Mouse (Mus musculus) forebrain, embryonic 14.5 days (tissue): ENCODE measurements around the gene Grap2. TPM values are rescaled to one million over a fixed set of nuclear protein-coding genes. Genes with fewer than 3 reads are reported as not detected.

Experiments
- ATAC-seq: fragments of 200-750 bp; cut with Nextera tagmentation; 2 replicates; pipeline ENCODE4 v1.8.0; 2017; ENCODE audit warnings: mild to moderate bottlenecking, moderate library complexity
- DNase-seq: peaks from one replicate; pipeline ENCODE4 v3.0.0-alpha.2; 2015; ENCODE audit warnings: low spot score
- H3K27ac ChIP-seq: fragments of 300-500 bp; sonication (generic); 2 replicates; pipeline ENCODE4 v1.5.1; 2014; ENCODE audit warnings: low read depth, mild to moderate bottlenecking, control low read depth, low read length, moderate library complexity
- H3K27me3 ChIP-seq: fragments of 300-500 bp; sonication (generic); replicated peaks from 2 replicates; pipeline ENCODE4 v1.6.1; 2014; ENCODE audit warnings: low read length, control low read depth, mixed read lengths; ENCODE audit not compliant: control insufficient read depth, insufficient read depth
- H3K36me3 ChIP-seq: fragments of 300-500 bp; sonication (generic); 2 replicates; pipeline ENCODE4 v1.6.1; 2014; ENCODE audit warnings: low read length, control low read depth; ENCODE audit not compliant: control insufficient read depth, insufficient read depth
- H3K4me1 ChIP-seq: fragments of 300-500 bp; sonication (generic); 2 replicates; pipeline ENCODE4 v1.6.1; 2014; ENCODE audit warnings: antibody characterized with exemption, low read length, control low read depth; ENCODE audit not compliant: control insufficient read depth, insufficient read depth
- H3K4me2 ChIP-seq: fragments of 300-500 bp; sonication (generic); 2 replicates; pipeline ENCODE4 v1.6.1; 2014; ENCODE audit warnings: mild to moderate bottlenecking, control low read depth, low read length
- H3K4me3 ChIP-seq: fragments of 300-500 bp; sonication (generic); 2 replicates; pipeline ENCODE4 v1.5.1; 2014; ENCODE audit warnings: low read depth, low read length, control low read depth
- H3K9ac ChIP-seq: fragments of 300-500 bp; sonication (generic); 2 replicates; pipeline ENCODE4 v1.6.1; 2014; ENCODE audit warnings: mild to moderate bottlenecking, low read length, control low read depth, moderate library complexity
- H3K9me3 ChIP-seq: fragments of 300-500 bp; sonication (generic); replicated peaks from 2 replicates; pipeline ENCODE4 v1.6.1; 2016; ENCODE audit warnings: low read length, control low read depth, mixed read lengths; ENCODE audit not compliant: control insufficient read depth
- WGBS: fragments of 180-500 bp; shearing (Covaris S2); extraction: QIAGEN DNeasy Blood & Tissue Kit; methylation state at CpG from one replicate; pipeline ENCODE4 v1.1.7; 2014; 5-methylcytosine and 5-hydroxymethylcytosine counted together
- polyA plus RNA-seq: library from polyadenylated mRNA; unstranded; fragments of >200 nt; fragmentation: Nextera tagmentation; extraction: Ambion mirVana; gene quantifications from 2 replicates; pipeline ENCODE4 v1.2.1, GENCODE M21; 2014

Gene Grap2
- polyA plus RNA-seq, 1 experiment from 2014 or later = 0.24 TPM

- peaks cover 19% of the 10 kb centered on the region for H3K27me3 ChIP-seq
- WGBS = 80% methylated on average over 6 of the region's 6 CpGs
Observed at GRCm38 (mm10) chr15:80674700-80675099, 102.3 kb downstream of the Grap2 start.

DNA sequence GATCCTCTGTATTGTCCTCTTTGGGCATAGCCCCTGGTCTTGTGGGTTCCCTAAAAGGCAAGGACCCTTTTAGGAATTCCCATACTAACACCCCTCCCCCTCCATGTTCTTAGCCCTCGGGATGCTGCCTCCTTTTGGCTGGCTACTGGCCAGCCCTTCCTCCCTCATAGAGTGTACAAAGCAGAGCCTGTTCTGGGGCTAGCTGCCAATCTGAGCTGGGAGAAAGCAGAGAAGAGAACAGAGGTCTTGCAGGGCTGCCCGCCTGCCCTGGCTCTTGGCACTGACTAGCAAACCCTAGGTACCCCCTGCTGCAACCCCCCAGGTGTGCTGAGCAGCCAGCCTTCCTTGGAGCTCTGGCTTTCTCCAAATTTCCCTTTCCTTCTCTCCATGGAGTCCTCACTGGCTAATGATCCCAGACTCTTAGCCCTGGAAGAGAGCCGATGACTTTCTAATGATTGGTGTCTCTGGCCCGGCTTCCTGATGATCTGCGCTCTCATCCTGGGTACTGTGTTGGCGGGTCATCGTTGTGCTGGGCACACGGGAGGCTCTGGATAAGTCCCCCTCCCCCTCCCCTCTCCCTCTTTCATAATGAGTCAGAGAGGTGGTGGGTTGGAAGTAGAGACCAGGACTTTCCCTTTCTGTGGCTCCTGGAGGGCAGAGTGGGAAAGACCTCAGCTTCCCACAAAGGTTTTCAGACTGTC is 107.3 kb downstream of the Grap2 start:
- no peak overlapping the region for H3K4me2 ChIP-seq
- no peaks in the 10 kb centered on the region for H3K36me3 ChIP-seq
- H3K4me1 ChIP-seq = peaks cover 24% of the 10 kb centered on the region
- no peak overlapping the region; the same call in 1 of the 2 replicates for H3K27ac ChIP-seq
- no peaks in the 10 kb centered on the region for H3K27me3 ChIP-seq
- no peak overlapping the region for H3K4me3 ChIP-seq
- H3K9ac ChIP-seq = peak overlapping the region; percentile 21; the same call in 1 of the 2 replicates
- DNase-seq (peak; percentile 89), ATAC-seq (peak; percentile 81)
- 35% methylated on average over 8 of the region's 8 CpGs for WGBS
- no peaks in the 10 kb centered on the region for H3K9me3 ChIP-seq

More at GRCm38 (mm10) chr15:80674700-80675099, 102.3 kb downstream of the Grap2 start:
- DNase-seq (no peak), ATAC-seq (no peak)
- no peak overlapping the region for H3K4me2 ChIP-seq
- no peaks in the 10 kb centered on the region for H3K36me3 ChIP-seq
- H3K9me3 ChIP-seq = no peaks in the 10 kb centered on the region
- H3K27ac ChIP-seq = no peak overlapping the region
- H3K9ac ChIP-seq = no peak overlapping the region
- H3K4me1 ChIP-seq = peaks cover 12% of the 10 kb centered on the region
- H3K4me3 ChIP-seq = no peak overlapping the region

- no peak overlapping the region for H3K4me3 ChIP-seq
- H3K4me1 ChIP-seq = peaks cover 25% of the 10 kb centered on the region
- H3K9ac ChIP-seq = no peak overlapping the region
- ATAC-seq (no peak), DNase-seq (no peak)
- no peak overlapping the region for H3K27ac ChIP-seq
- H3K4me2 ChIP-seq = no peak overlapping the region
- no peaks in the 10 kb centered on the region for H3K27me3 ChIP-seq
- H3K36me3 ChIP-seq = no peaks in the 10 kb centered on the region
- 64% methylated on average over 7 of the region's 7 CpGs for whole genome bisulfite sequencing
- no peaks in the 10 kb centered on the region for H3K9me3 ChIP-seq
Observed at GRCm38 (mm10) chr15:80680347-80681030, 108.1 kb downstream of the Grap2 start.

DNA sequence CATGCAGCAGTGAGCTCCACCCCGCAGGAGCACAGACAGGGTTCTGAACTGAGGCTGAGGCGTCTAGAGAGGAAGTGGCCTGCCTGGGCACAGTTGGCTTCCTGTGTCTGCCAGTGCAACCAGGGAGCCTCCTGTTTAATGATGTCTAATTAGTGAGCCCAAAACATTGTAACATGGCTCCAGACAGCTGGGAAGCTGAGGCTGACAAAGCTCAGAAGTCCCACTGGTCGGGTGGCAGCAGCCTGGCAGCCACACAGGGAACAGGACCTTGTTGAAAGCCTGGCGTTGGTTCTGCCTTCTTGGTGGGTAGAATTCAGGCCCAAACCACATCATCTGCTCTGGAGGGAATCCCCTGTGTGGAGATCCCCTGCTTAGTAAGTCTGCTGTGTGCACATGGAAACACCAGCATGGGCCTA is 109.1 kb downstream of the Grap2 start:
- 60% methylated on average over 4 of the region's 4 CpGs for WGBS
- H3K27ac ChIP-seq = no peak overlapping the region
- H3K4me1 ChIP-seq = peaks cover 25% of the 10 kb centered on the region
- no peaks in the 10 kb centered on the region for H3K27me3 ChIP-seq
- H3K9ac ChIP-seq = no peak overlapping the region
- no peaks in the 10 kb centered on the region for H3K9me3 ChIP-seq
- H3K4me3 ChIP-seq = no peak overlapping the region
- DNase-seq (peak; percentile 53), ATAC-seq (no peak)
- no peaks in the 10 kb centered on the region for H3K36me3 ChIP-seq
- H3K4me2 ChIP-seq = no peak overlapping the region

GRCm38 (mm10) chr15:80682343-80682742 is 109.9 kb downstream of the Grap2 start:
- 90% methylated on average over 8 of the region's 8 CpGs for WGBS
- H3K27me3 ChIP-seq = no peaks in the 10 kb centered on the region
- H3K9me3 ChIP-seq = no peaks in the 10 kb centered on the region
- no peak overlapping the region for H3K27ac ChIP-seq
- no peak overlapping the region for H3K4me2 ChIP-seq
- peaks cover 25% of the 10 kb centered on the region for H3K4me1 ChIP-seq
- no peak overlapping the region for H3K4me3 ChIP-seq
- H3K36me3 ChIP-seq = no peaks in the 10 kb centered on the region
- H3K9ac ChIP-seq = no peak overlapping the region
- DNase-seq (no peak), ATAC-seq (no peak)

DNA sequence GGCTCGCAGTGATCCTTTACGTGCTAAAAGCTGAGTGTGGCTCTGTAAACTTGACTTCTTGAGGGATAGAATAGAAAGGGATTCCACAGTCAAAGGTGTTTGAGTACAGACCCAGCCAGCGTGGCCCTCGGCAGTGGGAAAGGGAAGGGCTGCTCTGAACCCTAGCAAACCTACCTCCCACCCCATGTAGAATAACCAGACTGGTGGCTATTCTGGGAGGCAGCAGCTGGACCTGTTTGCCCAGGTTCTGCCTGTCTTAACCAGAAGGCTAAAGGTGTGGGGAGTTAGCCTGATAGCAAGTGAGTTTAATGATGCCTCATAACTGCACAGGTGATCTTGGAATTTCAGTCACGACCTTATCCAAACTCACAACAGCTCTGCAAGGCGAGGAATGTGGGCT is 110.8 kb downstream of the Grap2 start:
- DNase-seq (no peak), ATAC-seq (no peak)
- H3K4me1 ChIP-seq = peaks cover 25% of the 10 kb centered on the region
- no peak overlapping the region for H3K27ac ChIP-seq
- H3K4me3 ChIP-seq = no peak overlapping the region
- 90% methylated on average over 6 of the region's 6 CpGs for WGBS
- H3K9ac ChIP-seq = no peak overlapping the region
- no peaks in the 10 kb centered on the region for H3K9me3 ChIP-seq
- no peaks in the 10 kb centered on the region for H3K36me3 ChIP-seq
- no peak overlapping the region for H3K4me2 ChIP-seq
- H3K27me3 ChIP-seq = no peaks in the 10 kb centered on the region

DNA sequence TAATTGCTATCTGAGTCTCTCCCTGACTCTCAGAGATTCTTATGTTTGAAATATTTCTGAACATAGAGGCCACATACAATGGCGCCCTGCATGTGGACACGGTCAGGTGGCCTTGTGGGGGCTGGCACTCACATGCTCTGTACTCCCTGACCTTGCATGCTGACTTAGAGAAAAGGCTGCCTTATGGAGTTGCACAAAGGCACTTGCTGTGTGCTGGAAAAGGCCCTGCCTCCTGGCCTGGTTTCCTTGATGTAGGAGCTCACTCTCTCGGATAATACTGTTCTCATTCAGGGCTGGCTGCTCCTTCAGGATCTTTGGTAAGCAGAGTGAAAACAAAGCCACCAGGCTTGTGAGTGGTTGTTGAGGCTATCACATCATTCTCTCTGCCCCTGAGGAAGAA is 111.6 kb downstream of the Grap2 start:
- 50% methylated on average over 3 of the region's 3 CpGs for WGBS
- no peak for DNase-seq
- H3K9ac ChIP-seq = peak overlapping the region; percentile 2; the same call in 1 of the 2 replicates
- ATAC-seq = peak; percentile 35; the same call in 1 of the 2 replicates
- H3K4me1 ChIP-seq = peaks cover 25% of the 10 kb centered on the region
- no peak overlapping the region for H3K4me3 ChIP-seq
- H3K36me3 ChIP-seq = no peaks in the 10 kb centered on the region
- H3K4me2 ChIP-seq = no peak overlapping the region
- no peaks in the 10 kb centered on the region for H3K9me3 ChIP-seq
- H3K27ac ChIP-seq = no peak overlapping the region; the same call in 1 of the 2 replicates
- no peaks in the 10 kb centered on the region for H3K27me3 ChIP-seq

DNA sequence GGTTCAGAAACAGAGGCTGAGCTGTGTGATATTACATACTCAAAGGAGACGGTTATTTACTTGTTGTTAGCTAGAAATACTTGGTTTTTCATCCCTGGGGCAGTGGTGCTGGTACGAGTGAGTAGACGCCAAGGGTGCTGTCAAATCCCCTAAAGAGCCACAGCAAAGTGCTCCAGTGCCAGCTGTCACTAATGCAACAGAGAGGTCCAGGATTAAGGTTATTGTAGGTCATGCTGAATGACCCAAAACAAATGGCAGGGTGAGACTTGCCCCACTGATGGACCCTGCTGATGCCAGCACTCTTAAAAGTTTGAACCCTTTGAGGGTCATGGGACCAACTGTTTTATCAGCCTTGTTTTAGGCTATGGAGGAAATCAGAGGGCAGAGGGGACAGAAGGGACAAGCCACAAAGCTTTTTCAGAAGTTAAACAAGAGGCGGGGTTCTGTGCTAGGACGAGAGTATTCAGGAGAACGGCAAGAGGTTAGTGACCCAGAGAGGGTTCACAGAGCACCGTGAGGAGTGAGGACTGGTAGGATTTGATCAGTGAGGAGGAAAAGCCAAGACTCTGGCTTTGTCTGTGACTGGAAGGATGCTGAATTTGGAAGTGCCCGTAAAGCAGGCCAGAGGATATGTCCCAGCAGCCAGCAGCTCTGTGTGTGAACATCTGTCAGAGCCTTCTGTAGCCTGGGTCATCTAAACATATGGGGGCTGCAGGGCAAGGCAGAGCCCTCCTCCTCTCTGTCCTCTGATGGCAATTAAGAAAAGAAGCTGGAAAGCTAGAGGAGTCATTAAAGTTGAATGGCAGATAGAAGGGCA is 112.6 kb downstream of the Grap2 start:
- no peak overlapping the region; the same call in 1 of the 2 replicates for H3K9ac ChIP-seq
- H3K4me1 ChIP-seq = peaks cover 17% of the 10 kb centered on the region
- H3K4me2 ChIP-seq = no peak overlapping the region
- DNase-seq (no peak), ATAC-seq (0 out of 2 replicates have a peak, but pooled peaks have one; percentile 42)
- 24% methylated on average over 8 of the region's 8 CpGs for WGBS
- H3K27ac ChIP-seq = no peak overlapping the region
- no peak overlapping the region for H3K4me3 ChIP-seq
- no peaks in the 10 kb centered on the region for H3K27me3 ChIP-seq
- no peaks in the 10 kb centered on the region for H3K9me3 ChIP-seq
- H3K36me3 ChIP-seq = no peaks in the 10 kb centered on the region
